Mouse (Mus musculus): Measurements from ENCODE around the gene Vmn1r211.

- no peak for TF ChIP-seq CTCF (IDR thresholded peaks at IDR 0.05; ENCODE audit: low read depth, low read length)
- TF ChIP-seq POLR2A (IDR thresholded peaks at IDR 0.05; ENCODE audit: borderline replicate concordance, low read depth, low read length) = no peak
Observed at GRCm38 (mm10) chr13:22831248-22831647, 26.1 kb downstream of the Vmn1r211 start, which contains the start of gene Vmn1r210.

Measured in bone marrow macrophage, adult 2 months (primary cell).